Mouse (Mus musculus): ENCODE data around the gene Ces5a.

- TF ChIP-seq CTCF (IDR thresholded peaks at IDR 0.05), result peak; percentile 88
- no peak for TF ChIP-seq EP300 (IDR thresholded peaks at IDR 0.05)
Observed at GRCm38 (mm10) chr8:93495330-93495729, 40.3 kb downstream of the Ces5a start.
